Mouse (Mus musculus) frontal cortex, postnatal 10 days (tissue): ENCODE data around the gene Polr2h.
"Not testable (repeated sequence)": the region's sequence is repeated elsewhere in the genome, so short reads cannot be mapped to it uniquely, and the experiment has no call there.

Source experiments
- DNase-seq, 2 experiments: peaks; one replicate each; pipeline ENCODE4 v3.0.0; 2022; ENCODE audit warnings: low spot score in 2 of 2, mixed read lengths in 1 of 2

Polr2h gene

GRCm38 (mm10) chr16:20717181-20717977 lies at the start of gene Polr2h, which contains the start of gene Clcn2:
Gene Polr2h, plus strand, starts transcription at chr16:20717665.
Gene Clcn2, minus strand, starts transcription at chr16:20717746.
- DNase-seq: peak; percentile 97

- not testable (repeated sequence) for DNase-seq
These were observed 49.5 kb upstream of the Polr2h start, which contains the start of gene Eif4g1 for GRCm38 (mm10) chr16:20668013-20668412. Gene Eif4g1, plus strand, starts transcription at chr16:20668313.

- no peak for DNase-seq
These were observed 47.2 kb upstream of the Polr2h start for GRCm38 (mm10) chr16:20670291-20670690.

DNA sequence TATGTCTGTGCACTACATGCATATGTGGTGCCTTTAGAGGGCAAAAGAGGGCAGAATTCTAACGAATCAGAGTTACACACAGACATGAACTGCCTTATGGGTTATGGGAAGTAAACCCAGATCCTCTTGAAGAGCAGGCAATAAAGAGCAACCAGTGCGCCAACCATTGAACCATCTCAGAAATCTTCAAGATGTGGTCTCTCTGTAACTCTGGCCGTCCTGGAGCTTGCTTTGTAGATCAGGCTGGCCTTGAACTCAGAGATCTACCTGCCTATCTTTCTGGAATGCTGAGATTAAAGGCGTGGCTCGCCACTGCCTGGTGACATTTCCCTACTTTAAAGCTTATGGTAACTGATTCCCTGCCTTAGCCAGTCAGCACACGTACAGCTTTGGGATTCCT lies 45.6 kb upstream of the Polr2h start:
- DNase-seq: no peak

GRCm38 (mm10) chr16:20672500-20672902 lies 45.0 kb upstream of the Polr2h start:
- DNase-seq: peak; percentile 93 to 96

GRCm38 (mm10) chr16:20672965-20673705 lies 44.3 kb upstream of the Polr2h start:
- peak; percentile 52 for DNase-seq

DNA sequence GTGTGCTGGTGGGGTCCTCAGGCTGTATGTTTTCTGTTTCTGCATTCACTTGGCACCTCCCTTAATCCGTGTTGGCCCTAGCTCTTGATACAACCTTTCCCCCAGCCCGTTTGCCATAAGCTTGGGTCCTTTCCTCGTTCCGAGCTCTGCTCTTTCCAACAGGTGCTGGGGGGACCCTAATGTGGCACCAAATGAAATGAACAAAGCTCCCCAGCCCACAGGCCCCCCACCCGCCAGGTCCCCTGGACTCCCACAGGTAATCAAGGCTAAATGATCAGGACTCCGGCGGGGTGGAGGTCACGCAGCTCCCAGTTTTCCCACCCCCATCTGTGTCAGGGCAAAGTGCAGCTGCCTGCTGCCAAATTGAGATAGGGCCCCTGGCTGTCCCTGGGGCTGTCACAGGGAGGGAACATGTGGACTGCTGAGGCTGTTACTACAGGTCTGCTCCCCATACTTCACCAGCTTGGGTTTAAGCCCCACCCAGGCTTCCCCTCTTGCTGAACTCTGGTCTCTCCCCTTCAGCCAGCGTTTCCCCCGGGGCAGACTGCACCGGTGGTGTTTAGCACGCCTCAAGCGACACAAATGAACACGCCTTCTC lies 43.7 kb upstream of the Polr2h start:
- DNase-seq: no peak

GRCm38 (mm10) chr16:20675213-20675612 lies 42.3 kb upstream of the Polr2h start:
- DNase-seq: no peak

GRCm38 (mm10) chr16:20676702-20677101 lies 40.8 kb upstream of the Polr2h start:
- DNase-seq: no peak

- DNase-seq: no peak
These were observed 40.1 kb upstream of the Polr2h start for GRCm38 (mm10) chr16:20677380-20677779.

DNA sequence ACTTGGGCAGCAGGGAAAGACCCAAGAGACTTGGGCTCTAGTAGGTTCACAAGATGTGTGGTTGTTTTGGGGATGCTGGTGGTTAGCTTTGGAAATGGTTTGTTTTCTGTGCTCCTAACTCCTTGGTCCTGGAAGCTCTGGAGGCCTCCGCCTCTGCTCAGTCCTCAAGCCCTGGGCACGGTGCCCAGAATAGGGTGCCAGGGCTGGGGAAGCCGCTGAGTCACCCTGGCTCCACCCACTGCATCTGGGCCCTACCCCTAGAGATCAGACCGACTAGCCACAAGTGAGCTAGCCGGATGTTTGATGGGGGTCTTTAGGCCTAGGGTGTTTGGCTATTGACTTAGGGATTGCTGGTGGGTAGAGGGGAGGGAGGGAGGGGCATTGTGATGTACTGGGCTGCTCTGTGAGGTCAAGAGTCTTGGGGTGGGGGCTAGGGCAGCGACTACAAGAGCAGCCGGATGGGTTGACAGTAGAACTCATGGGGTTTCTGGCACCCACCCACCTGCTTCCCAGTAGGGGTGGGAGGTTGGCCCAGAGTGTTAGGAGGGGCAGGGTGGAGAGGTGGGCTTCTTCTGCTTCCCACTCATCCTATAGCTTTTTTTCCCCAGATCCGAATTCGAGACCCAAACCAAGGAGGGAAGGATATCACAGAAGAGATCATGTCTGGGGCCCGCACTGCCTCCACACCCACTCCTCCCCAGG lies 39.3 kb upstream of the Polr2h start:
- DNase-seq: peak; percentile 38

GRCm38 (mm10) chr16:20690774-20691173 lies 26.7 kb upstream of the Polr2h start:
- DNase-seq: no peak

GRCm38 (mm10) chr16:20691617-20692016 lies 25.8 kb upstream of the Polr2h start:
- DNase-seq: no peak

DNA sequence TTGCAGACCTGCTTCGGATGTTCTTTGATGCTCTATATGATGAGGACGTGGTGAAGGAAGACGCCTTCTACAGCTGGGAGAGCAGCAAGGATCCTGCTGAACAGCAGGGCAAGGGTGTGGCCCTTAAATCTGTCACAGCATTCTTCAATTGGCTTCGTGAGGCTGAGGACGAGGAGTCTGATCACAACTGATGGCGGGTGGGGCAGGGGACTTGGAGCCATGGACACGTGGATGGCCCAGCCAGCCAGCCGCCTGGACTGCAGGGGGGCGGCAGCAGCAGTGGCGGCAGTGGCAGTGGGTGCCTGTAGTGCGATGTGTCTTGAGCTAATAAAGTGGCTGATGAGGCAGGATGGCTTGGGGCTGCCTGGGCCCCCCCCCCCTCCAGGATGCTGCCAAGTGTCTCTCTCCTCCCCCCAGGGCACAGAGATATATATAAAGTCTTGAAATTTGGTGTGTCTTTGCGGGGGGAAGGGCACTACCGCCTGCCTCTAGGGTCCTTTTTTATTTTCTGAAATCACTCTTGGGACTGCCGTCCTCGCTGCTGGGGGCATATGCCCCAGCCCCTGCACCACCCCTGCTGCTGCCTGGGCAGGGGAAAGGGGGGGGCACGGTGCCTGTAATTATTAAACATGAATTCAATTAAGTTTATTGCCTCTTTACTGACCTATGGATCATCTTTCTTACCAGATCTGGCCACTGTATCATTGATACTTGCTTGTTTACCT lies 25.1 kb upstream of the Polr2h start:
- DNase-seq: no peak

- DNase-seq: peak; percentile 90 to 95
These were observed 24.3 kb upstream of the Polr2h start, which contains the start of gene Fam131a for GRCm38 (mm10) chr16:20693111-20693701. Gene Fam131a, plus strand, starts transcription at chr16:20693241.

GRCm38 (mm10) chr16:20694781-20695180 lies 22.7 kb upstream of the Polr2h start:
- DNase-seq: peak in 1 of 2 experiments; percentile 77

- DNase-seq: peak; percentile 97 to 98
These were observed 21.7 kb upstream of the Polr2h start for GRCm38 (mm10) chr16:20695622-20696323.

DNA sequence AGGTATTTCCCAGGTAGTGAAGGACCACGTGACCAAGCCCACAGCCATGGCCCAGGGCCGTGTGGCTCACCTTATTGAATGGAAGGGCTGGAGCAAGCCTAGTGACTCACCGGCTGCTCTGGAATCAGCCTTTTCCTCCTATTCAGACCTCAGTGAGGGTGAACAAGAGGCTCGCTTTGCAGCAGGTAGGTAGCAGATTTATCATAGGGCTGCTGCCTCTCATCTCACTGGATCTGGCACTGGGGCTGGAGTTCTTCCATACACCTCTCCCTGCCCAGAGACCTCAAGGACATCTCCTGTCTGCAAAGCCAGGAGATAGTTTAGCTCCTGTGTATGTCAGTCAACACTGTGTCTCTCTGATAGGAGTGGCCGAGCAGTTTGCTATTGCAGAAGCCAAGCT lies 18.2 kb upstream of the Polr2h start:
- DNase-seq: no peak

- DNase-seq: no peak
These were observed 17.4 kb upstream of the Polr2h start for GRCm38 (mm10) chr16:20700036-20700435.

DNA sequence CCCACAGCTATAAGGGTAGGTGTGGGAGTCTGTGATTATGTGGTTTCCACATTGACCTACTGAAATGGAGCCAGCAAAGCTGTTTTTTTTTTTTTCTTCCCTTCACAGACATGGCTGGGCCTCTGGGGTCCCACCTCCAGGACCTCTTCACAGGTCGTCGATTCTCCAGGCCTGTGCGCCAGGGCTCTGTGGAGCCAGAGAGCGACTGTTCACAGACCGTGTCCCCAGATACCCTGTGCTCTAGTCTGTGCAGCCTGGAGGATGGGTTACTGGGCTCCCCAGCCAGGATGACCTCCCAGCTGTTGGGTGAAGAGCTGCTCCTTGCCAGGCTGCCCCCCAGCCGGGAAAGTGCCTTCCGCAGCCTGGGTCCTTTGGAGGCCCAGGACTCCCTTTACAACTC lies 16.1 kb upstream of the Polr2h start:
- no peak for DNase-seq
